Mouse (Mus musculus): ENCODE measurements at regions not wholly inside any gene's neighbourhood (a gene's known extent, or its start where the extent isn't known, plus 50 kb on each side); places are given as distances from the start of the nearest gene placed in this dataset.
A peak's percentile ranks its signal among the peaks of the same experiment; 100 is the strongest.

DNA sequence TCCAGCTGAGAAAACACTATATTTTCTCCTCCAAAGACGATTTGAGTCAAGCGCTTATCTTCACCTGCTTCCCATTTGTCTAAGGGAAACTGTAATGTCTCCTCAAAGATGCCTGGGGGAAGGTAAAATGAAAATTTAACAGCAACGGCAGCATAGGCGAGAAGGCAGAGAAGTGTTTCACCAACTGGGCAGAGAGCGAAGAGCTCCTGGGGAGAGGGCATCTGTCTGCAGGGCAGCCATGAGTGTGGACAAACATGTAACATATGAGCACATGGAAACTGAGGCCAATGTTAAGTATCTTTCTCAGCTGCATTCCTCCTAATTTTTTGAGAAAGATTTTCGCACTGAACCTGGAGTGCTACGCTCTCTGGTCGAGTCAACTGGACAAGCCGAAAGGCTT lies 325.7 kb upstream of the Clec14a start:
- 91% methylated on average over 9 of the region's 9 CpGs for WGBS
- Histone ChIP-seq H3K4me2 (ENCODE audit: low read length) (no peak overlapping the region), H3K4me3 (replicated peaks; ENCODE audit: low read length) (no peak overlapping the region), H3K36me3 (ENCODE audit: control insufficient read depth, insufficient read depth) (no peaks in the 10 kb centered on the region), H3K9me3 (ENCODE audit: control insufficient read depth, low read length) (no peaks in the 10 kb centered on the region), H3K9ac (replicated peaks; ENCODE audit: low read depth, low read length) (no peak overlapping the region), H3K27ac (ENCODE audit: low read length) (no peak overlapping the region), H3K27me3 (replicated peaks; ENCODE audit: control insufficient read depth, insufficient read depth, low read length) (no peaks in the 10 kb centered on the region), H3K4me1 (replicated peaks; ENCODE audit: control insufficient read depth, insufficient read depth, low read length) (peaks cover 8% of the 10 kb centered on the region)
- no peak for ATAC-seq

DNA sequence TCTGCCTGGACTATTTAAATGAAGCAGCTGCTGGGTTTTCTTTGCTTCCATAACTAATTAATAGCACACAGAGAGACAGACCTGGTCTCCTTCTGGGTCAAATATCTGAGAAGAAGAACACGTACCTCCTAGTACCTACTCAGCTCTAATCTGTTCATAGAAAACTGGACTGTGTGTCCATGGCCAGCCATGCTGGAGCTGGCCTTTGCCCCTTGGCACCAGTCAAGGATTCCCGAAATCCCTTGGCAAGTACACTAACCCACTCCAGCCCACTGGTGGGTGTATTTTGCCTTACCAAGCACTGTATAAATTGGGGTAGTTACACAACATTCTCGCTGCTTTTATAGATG lies 322.4 kb upstream of the Clec14a start:
- Histone ChIP-seq H3K4me2 (ENCODE audit: low read length) (no peak overlapping the region), H3K9ac (replicated peaks; ENCODE audit: low read depth, low read length) (no peak overlapping the region), H3K36me3 (ENCODE audit: control insufficient read depth, insufficient read depth) (no peaks in the 10 kb centered on the region), H3K4me3 (replicated peaks; ENCODE audit: low read length) (no peak overlapping the region), H3K27ac (ENCODE audit: low read length) (no peak overlapping the region), H3K27me3 (replicated peaks; ENCODE audit: control insufficient read depth, insufficient read depth, low read length) (no peaks in the 10 kb centered on the region), H3K4me1 (replicated peaks; ENCODE audit: control insufficient read depth, insufficient read depth, low read length) (peaks cover 8% of the 10 kb centered on the region), H3K9me3 (ENCODE audit: control insufficient read depth, low read length) (no peaks in the 10 kb centered on the region)
- ATAC-seq = peak; percentile 20; the same call in 1 of the 2 replicates
- 54% methylated on average over 3 of the region's 3 CpGs for WGBS

DNA sequence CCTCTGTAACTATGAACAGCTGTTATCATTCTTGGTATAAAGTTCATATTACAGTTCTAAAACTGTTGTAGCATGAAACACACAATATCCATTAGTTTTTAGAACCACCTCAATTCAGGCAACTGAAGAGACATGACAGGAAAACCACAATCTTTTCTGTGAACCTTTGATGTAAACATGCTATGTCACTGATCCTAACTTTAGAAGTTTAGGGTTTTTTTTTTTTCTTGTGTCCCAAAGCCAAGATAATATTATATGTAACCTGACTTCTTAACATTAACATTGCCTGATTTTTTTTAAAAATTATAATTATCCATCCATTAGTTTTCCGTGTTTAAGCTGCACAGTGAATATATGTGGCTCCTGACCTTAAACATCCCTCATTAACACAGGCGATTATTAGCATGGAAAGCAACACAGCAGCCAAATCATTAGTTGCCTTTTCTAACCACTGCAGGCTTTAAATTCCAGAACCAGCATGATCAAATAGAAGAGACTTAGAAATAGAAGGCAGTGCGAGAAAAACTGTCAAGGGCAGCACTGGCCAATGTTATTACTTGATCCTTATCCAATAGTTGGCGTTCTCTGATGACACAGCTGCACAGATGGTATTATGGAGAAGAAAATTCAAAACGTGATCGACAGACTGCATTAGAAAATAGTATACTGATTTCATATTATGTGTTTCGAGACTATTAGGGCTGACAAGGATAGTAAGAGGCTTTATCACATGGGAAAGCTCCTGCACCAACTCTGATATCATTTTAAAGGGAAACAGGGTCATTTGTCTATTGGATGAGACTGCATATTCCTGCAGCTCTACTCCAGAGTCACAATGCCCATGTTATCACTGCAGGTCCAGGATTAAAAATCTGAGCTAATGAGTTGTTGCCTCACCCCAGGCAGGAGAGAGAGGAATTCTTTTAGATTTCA lies 321.7 kb upstream of the Clec14a start:
- no peak overlapping the region for H3K4me3 ChIP-seq (replicated peaks; ENCODE audit: low read length)
- 29% methylated on average over 7 of the region's 7 CpGs for WGBS
- H3K9me3 ChIP-seq (ENCODE audit: control insufficient read depth, low read length) = no peaks in the 10 kb centered on the region
- no peak overlapping the region for H3K27ac ChIP-seq (ENCODE audit: low read length)
- peak; percentile 26; the same call in 1 of the 2 replicates for ATAC-seq
- no peaks in the 10 kb centered on the region for H3K36me3 ChIP-seq (ENCODE audit: control insufficient read depth, insufficient read depth)
- no peak overlapping the region for H3K9ac ChIP-seq (replicated peaks; ENCODE audit: low read depth, low read length)
- H3K4me2 ChIP-seq (ENCODE audit: low read length) = no peak overlapping the region
- no peaks in the 10 kb centered on the region for H3K27me3 ChIP-seq (replicated peaks; ENCODE audit: control insufficient read depth, insufficient read depth, low read length)
- peaks cover 8% of the 10 kb centered on the region for H3K4me1 ChIP-seq (replicated peaks; ENCODE audit: control insufficient read depth, insufficient read depth, low read length)

DNA sequence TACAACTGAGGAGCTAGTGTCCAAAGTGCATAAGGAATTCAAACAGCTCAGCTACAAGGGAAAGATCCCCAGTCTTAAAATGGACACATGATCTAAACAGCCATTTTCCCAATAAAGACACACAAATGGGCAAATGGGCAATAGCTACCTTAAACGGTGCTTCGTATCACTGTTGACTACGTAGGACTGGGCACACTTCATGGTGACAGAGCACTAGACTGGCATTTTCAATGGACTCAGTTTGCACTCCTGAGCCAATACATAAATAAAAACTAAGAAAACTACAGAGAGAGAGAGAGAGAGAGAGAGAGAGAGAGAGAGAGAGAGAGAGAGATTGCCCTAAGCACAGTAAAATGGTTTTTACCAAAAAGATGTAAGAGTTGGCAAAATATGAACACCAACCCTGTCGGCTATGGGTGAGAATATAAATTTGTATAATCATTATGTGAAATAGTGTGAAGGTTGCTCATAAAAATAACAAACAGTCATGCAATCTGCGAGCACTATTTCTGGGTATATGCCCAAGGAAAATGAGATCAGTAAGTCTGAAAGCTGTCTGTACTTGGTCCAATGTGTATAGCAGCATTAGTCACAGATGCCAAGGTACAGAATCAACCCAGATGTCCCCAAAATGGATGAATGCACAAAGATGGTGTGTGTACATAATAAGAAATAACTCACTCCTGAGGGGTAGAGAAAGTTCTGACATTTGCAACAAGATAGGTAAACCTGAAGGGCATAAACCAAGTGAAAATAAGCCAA lies 312.9 kb upstream of the Clec14a start:
- ATAC-seq = peak; percentile 95
- Histone ChIP-seq H3K36me3 (ENCODE audit: control insufficient read depth, insufficient read depth) (no peaks in the 10 kb centered on the region), H3K27me3 (replicated peaks; ENCODE audit: control insufficient read depth, insufficient read depth, low read length) (no peaks in the 10 kb centered on the region), H3K27ac (ENCODE audit: low read length) (no peak overlapping the region), H3K4me1 (replicated peaks; ENCODE audit: control insufficient read depth, insufficient read depth, low read length) (no peaks in the 10 kb centered on the region), H3K4me2 (ENCODE audit: low read length) (no peak overlapping the region), H3K9me3 (ENCODE audit: control insufficient read depth, low read length) (no peaks in the 10 kb centered on the region), H3K9ac (replicated peaks; ENCODE audit: low read depth, low read length) (no peak overlapping the region), H3K4me3 (replicated peaks; ENCODE audit: low read length) (no peak overlapping the region)
- 68% methylated on average over 5 of the region's 5 CpGs for WGBS

DNA sequence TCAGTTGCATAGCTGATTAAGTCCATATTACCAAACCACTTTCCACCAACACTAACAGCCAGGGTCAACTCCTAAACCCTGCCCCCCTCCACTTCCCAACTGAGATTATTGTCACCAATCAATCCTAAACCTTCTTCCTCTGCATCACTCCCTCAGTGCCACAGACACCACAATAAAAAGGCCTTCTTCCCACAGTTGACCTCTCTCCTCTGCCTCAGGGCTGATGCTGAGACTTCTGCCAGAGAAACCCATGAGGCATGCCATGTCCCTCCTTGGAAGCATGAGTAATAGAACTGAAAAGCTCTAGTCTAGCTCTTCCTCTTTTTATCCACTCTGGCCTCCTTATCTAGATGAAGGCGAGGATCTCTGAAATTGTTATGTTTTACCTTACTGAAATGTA lies 300.0 kb upstream of the Clec14a start:
- Histone ChIP-seq H3K9ac (replicated peaks; ENCODE audit: low read depth, low read length) (no peak overlapping the region), H3K9me3 (ENCODE audit: control insufficient read depth, low read length) (no peaks in the 10 kb centered on the region), H3K27me3 (replicated peaks; ENCODE audit: control insufficient read depth, insufficient read depth, low read length) (no peaks in the 10 kb centered on the region), H3K36me3 (ENCODE audit: control insufficient read depth, insufficient read depth) (no peaks in the 10 kb centered on the region), H3K4me1 (replicated peaks; ENCODE audit: control insufficient read depth, insufficient read depth, low read length) (no peaks in the 10 kb centered on the region), H3K4me2 (ENCODE audit: low read length) (no peak overlapping the region), H3K27ac (ENCODE audit: low read length) (no peak overlapping the region), H3K4me3 (replicated peaks; ENCODE audit: low read length) (no peak overlapping the region)
- no peak for ATAC-seq
- WGBS = 95% methylated on average over 1 of the region's 1 CpGs

DNA sequence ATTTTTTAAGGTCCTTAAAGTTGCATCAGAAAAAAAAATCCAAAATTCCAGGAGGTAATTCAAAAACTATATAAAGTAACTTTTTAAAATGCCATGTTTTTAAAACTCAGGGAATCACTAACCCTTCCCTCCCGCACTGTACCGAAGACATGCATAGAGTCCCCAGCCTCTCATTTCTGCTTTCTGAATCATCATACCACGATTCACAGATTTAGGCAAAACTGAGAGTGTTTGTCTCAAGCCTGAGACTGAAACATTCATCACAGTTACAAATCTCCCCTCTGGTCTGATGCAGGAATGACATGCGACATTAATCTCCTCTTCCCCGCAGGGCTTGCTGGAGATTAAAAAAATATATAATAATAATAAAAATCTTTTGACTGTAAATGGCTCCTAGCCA lies 291.8 kb upstream of the Clec14a start:
- WGBS = 89% methylated on average over 5 of the region's 5 CpGs
- Histone ChIP-seq H3K4me3 (replicated peaks; ENCODE audit: low read length) (no peak overlapping the region), H3K36me3 (ENCODE audit: control insufficient read depth, insufficient read depth) (no peaks in the 10 kb centered on the region), H3K27me3 (replicated peaks; ENCODE audit: control insufficient read depth, insufficient read depth, low read length) (no peaks in the 10 kb centered on the region), H3K4me2 (ENCODE audit: low read length) (no peak overlapping the region), H3K4me1 (replicated peaks; ENCODE audit: control insufficient read depth, insufficient read depth, low read length) (peaks cover 4% of the 10 kb centered on the region; the same call in 1 of the 2 replicates), H3K9me3 (ENCODE audit: control insufficient read depth, low read length) (no peaks in the 10 kb centered on the region), H3K9ac (replicated peaks; ENCODE audit: low read depth, low read length) (no peak overlapping the region), H3K27ac (ENCODE audit: low read length) (no peak overlapping the region)
- no peak for ATAC-seq

DNA sequence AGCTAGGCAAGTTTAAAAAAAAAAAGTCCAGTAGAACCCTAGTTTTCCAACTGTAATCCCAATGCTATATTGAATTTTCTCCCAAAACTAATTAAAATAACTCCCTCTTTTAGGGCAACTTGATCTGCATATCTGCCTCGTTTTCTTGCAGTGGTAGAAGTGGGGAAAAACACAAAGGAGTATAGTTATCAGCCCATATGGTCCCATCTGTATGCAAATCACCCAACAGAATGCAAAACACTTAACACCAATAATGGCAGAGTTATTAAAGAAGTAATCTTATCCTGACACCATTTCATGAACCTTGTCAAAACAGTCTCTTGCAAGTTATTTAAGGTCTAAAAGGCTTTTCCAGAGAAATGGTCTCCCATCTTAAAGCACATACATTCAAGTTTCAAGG lies 290.7 kb upstream of the Clec14a start:
- WGBS = 4% methylated on average over 1 of the region's 1 CpGs
- Histone ChIP-seq H3K9ac (replicated peaks; ENCODE audit: low read depth, low read length) (no peak overlapping the region), H3K9me3 (ENCODE audit: control insufficient read depth, low read length) (no peaks in the 10 kb centered on the region), H3K36me3 (ENCODE audit: control insufficient read depth, insufficient read depth) (no peaks in the 10 kb centered on the region), H3K27me3 (replicated peaks; ENCODE audit: control insufficient read depth, insufficient read depth, low read length) (no peaks in the 10 kb centered on the region), H3K4me2 (ENCODE audit: low read length) (no peak overlapping the region), H3K4me3 (replicated peaks; ENCODE audit: low read length) (no peak overlapping the region), H3K4me1 (replicated peaks; ENCODE audit: control insufficient read depth, insufficient read depth, low read length) (peaks cover 4% of the 10 kb centered on the region; the same call in 1 of the 2 replicates), H3K27ac (ENCODE audit: low read length) (no peak overlapping the region)
- ATAC-seq = peak; percentile 85

DNA sequence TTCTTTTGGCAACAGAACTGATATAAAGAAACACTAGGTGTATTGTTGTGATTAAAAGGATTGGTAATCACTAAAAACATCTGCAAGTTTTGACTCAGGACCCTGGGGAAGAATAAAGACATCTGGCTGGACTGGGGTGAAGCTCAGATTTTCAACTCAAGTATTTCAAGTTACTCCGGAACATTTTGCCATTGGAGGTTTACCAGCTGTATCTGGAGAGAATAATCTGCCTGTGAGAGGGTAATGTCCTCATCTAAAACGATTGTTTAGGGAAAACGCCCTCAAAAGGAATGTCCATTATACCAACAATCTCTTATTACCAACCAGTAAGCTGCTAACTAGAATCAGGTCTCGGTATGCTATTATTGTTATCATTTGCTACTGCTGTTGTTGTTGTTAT lies 288.2 kb upstream of the Clec14a start:
- WGBS = 86% methylated on average over 4 of the region's 4 CpGs
- no peak overlapping the region for H3K27ac ChIP-seq (ENCODE audit: low read length)
- no peak for ATAC-seq
- no peaks in the 10 kb centered on the region for H3K9me3 ChIP-seq (ENCODE audit: control insufficient read depth, low read length)
- no peaks in the 10 kb centered on the region for H3K27me3 ChIP-seq (replicated peaks; ENCODE audit: control insufficient read depth, insufficient read depth, low read length)
- no peak overlapping the region for H3K4me2 ChIP-seq (ENCODE audit: low read length)
- H3K9ac ChIP-seq (replicated peaks; ENCODE audit: low read depth, low read length) = no peak overlapping the region
- peaks cover 7% of the 10 kb centered on the region for H3K4me1 ChIP-seq (replicated peaks; ENCODE audit: control insufficient read depth, insufficient read depth, low read length)
- H3K4me3 ChIP-seq (replicated peaks; ENCODE audit: low read length) = no peak overlapping the region
- H3K36me3 ChIP-seq (ENCODE audit: control insufficient read depth, insufficient read depth) = no peaks in the 10 kb centered on the region

DNA sequence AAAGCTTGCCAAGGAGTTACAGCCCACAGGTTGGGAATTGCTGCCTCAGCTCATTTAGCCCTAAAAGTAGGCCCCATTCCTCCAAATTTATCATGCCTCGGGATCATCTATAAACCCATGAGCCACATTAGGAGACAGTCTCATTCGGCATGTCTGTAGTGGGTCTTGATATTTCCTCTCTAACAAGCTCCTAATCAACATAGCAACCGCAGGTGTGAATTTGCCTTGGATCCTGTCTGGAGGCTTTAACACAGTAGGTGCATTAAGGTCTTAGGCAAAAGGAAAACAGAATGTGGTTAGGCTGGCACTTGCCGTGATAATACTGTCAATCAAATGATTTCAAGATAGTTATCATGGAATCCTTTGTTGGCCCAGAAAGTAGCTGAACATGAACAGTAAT lies 287.7 kb upstream of the Clec14a start:
- no peak overlapping the region for H3K4me3 ChIP-seq (replicated peaks; ENCODE audit: low read length)
- 64% methylated on average over 4 of the region's 4 CpGs for WGBS
- no peaks in the 10 kb centered on the region for H3K27me3 ChIP-seq (replicated peaks; ENCODE audit: control insufficient read depth, insufficient read depth, low read length)
- no peaks in the 10 kb centered on the region for H3K36me3 ChIP-seq (ENCODE audit: control insufficient read depth, insufficient read depth)
- no peak overlapping the region for H3K27ac ChIP-seq (ENCODE audit: low read length)
- no peaks in the 10 kb centered on the region for H3K9me3 ChIP-seq (ENCODE audit: control insufficient read depth, low read length)
- no peak overlapping the region for H3K9ac ChIP-seq (replicated peaks; ENCODE audit: low read depth, low read length)
- no peak for ATAC-seq
- no peak overlapping the region for H3K4me2 ChIP-seq (ENCODE audit: low read length)
- H3K4me1 ChIP-seq (replicated peaks; ENCODE audit: control insufficient read depth, insufficient read depth, low read length) = peaks cover 7% of the 10 kb centered on the region
